Mouse (Mus musculus): ENCODE results near the gene Rcor3.

Gene Rcor3

GRCm38 (mm10) chr1:192094451-192095170 lies 43.3 kb downstream of the Rcor3 start:
- DNase-seq (ENCODE audit: low read depth): peak; percentile 87

- DNase-seq (ENCODE audit: low read depth): peak; percentile 94
Observed at GRCm38 (mm10) chr1:192092879-192093660, 44.8 kb downstream of the Rcor3 start.

- DNase-seq (ENCODE audit: low read depth): peak; percentile 98
Observed at GRCm38 (mm10) chr1:192091806-192092772, 45.8 kb downstream of the Rcor3 start, which contains the start of gene Traf5. Gene Traf5, minus strand, starts transcription at chr1:192092559.

- DNase-seq (ENCODE audit: low read depth): peak; percentile 65
Observed at GRCm38 (mm10) chr1:192090689-192091567, 46.9 kb downstream of the Rcor3 start.

GRCm38 (mm10) chr1:192090281-192090680 lies 47.6 kb downstream of the Rcor3 start:
- no peak for DNase-seq (ENCODE audit: low read depth)

- DNase-seq (ENCODE audit: low read depth): peak; percentile 42
Observed at GRCm38 (mm10) chr1:192089208-192090166, 48.4 kb downstream of the Rcor3 start.

GRCm38 (mm10) chr1:192088011-192088410 lies 49.9 kb downstream of the Rcor3 start:
- DNase-seq (ENCODE audit: low read depth): no peak

- DNase-seq (ENCODE audit: low read depth): no peak
Observed at GRCm38 (mm10) chr1:192087098-192087497, 50.8 kb downstream of the Rcor3 start.

- peak; percentile 73 for DNase-seq (ENCODE audit: low read depth)
Observed at GRCm38 (mm10) chr1:192086279-192087037, 51.4 kb downstream of the Rcor3 start.

- DNase-seq (ENCODE audit: low read depth): no peak
Observed at GRCm38 (mm10) chr1:192085218-192085617, 52.6 kb downstream of the Rcor3 start.

GRCm38 (mm10) chr1:192082646-192083045 lies 55.2 kb downstream of the Rcor3 start:
- DNase-seq (ENCODE audit: low read depth): no peak

GRCm38 (mm10) chr1:192081129-192081528 lies 56.7 kb downstream of the Rcor3 start:
- DNase-seq (ENCODE audit: low read depth): no peak

GRCm38 (mm10) chr1:192079121-192079520 lies 58.7 kb downstream of the Rcor3 start:
- no peak for DNase-seq (ENCODE audit: low read depth)

- DNase-seq (ENCODE audit: low read depth): peak; percentile 50
Observed at GRCm38 (mm10) chr1:192078406-192078805, 59.5 kb downstream of the Rcor3 start.

- DNase-seq (ENCODE audit: low read depth): no peak
Observed at GRCm38 (mm10) chr1:192076796-192077535, 60.9 kb downstream of the Rcor3 start.

- no peak for DNase-seq (ENCODE audit: low read depth)
Observed at GRCm38 (mm10) chr1:192076101-192076500, 61.8 kb downstream of the Rcor3 start.

- no peak for DNase-seq (ENCODE audit: low read depth)
Observed at GRCm38 (mm10) chr1:192074824-192075223, 63.0 kb downstream of the Rcor3 start.

- no peak for DNase-seq (ENCODE audit: low read depth)
Observed at GRCm38 (mm10) chr1:192072426-192072825, 65.4 kb downstream of the Rcor3 start.

Measured in induced T-regulatory cell, adult 2 months (primary cell).